Mouse (Mus musculus) embryonic fibroblast, embryonic 13.5 days (primary cell): ENCODE measurements around the gene Gm6871.

Source experiments
- CTCF ChIP-seq: IDR thresholded peaks from 2 replicates; pipeline ENCODE4 v1.5.1; 2011; ENCODE audit warnings: mild to moderate bottlenecking, control low read depth, low read length, moderate library complexity, borderline replicate concordance; ENCODE audit not compliant: insufficient read depth
- POLR2A ChIP-seq: IDR thresholded peaks from 2 replicates; pipeline ENCODE4 v1.6.1; 2011; ENCODE audit warnings: low read depth, mild to moderate bottlenecking, control low read depth, low read length, moderate library complexity

- TF ChIP-seq POLR2A = no peak
- no peak for TF ChIP-seq CTCF
These were observed 4.5 kb upstream of the Gm6871 start for GRCm38 (mm10) chr7:41577956-41578355.
